Mouse (Mus musculus) intestine, embryonic 15.5 days (tissue): ENCODE measurements around the gene Cacna1c. TPM values are rescaled to one million over a fixed set of nuclear protein-coding genes. Genes with fewer than 3 reads are reported as not detected.

Experiments used
- ATAC-seq: fragments of 200-750 bp; cut with Nextera tagmentation; 2 replicates; pipeline ENCODE4 v1.8.0; 2017; ENCODE audit warnings: moderate TSS enrichment, moderate library complexity
- H3K27ac ChIP-seq: fragments of 300-500 bp; sonication (generic); 2 replicates; pipeline ENCODE4 v1.5.1; 2015; ENCODE audit warnings: mild to moderate bottlenecking, inconsistent platforms
- H3K27me3 ChIP-seq: fragments of 300-500 bp; sonication (generic); replicated peaks from 2 replicates; pipeline ENCODE4 v1.6.1; 2015; ENCODE audit warnings: inconsistent platforms
- H3K36me3 ChIP-seq: fragments of 300-500 bp; sonication (generic); 2 replicates; pipeline ENCODE4 v1.6.1; 2015; ENCODE audit warnings: inconsistent platforms
- H3K4me1 ChIP-seq: fragments of 300-500 bp; sonication (generic); replicated peaks from 2 replicates; pipeline ENCODE4 v1.6.1; 2015; ENCODE audit warnings: inconsistent platforms
- H3K4me2 ChIP-seq: fragments of 300-500 bp; sonication (generic); replicated peaks from 2 replicates; pipeline ENCODE4 v1.6.1; 2015; ENCODE audit warnings: mild to moderate bottlenecking, inconsistent platforms
- H3K4me3 ChIP-seq: fragments of 300-500 bp; sonication (generic); replicated peaks from 2 replicates; pipeline ENCODE4 v1.5.1; 2015; ENCODE audit warnings: inconsistent platforms
- H3K9ac ChIP-seq: fragments of 300-500 bp; sonication (generic); 2 replicates; pipeline ENCODE4 v1.6.1; 2015; ENCODE audit warnings: inconsistent platforms
- H3K9me3 ChIP-seq: fragments of 300-500 bp; sonication (generic); 2 replicates; pipeline ENCODE4 v1.6.1; 2016; ENCODE audit warnings: inconsistent platforms
- WGBS: fragments of 180-500 bp; shearing (Covaris S2); methylation state at CpG from one replicate; pipeline ENCODE4 v1.1.7; 2015; 5-methylcytosine and 5-hydroxymethylcytosine counted together
- polyA plus RNA-seq: library from polyadenylated mRNA; unstranded; fragments of >200 nt; fragmentation: Nextera tagmentation; extraction: Ambion mirVana; gene quantifications from 2 replicates; pipeline ENCODE4 v1.2.1, GENCODE M21; 2015

Cacna1c gene
- polyA plus RNA-seq, 1 experiment from 2014 or later: 3.0 TPM

DNA sequence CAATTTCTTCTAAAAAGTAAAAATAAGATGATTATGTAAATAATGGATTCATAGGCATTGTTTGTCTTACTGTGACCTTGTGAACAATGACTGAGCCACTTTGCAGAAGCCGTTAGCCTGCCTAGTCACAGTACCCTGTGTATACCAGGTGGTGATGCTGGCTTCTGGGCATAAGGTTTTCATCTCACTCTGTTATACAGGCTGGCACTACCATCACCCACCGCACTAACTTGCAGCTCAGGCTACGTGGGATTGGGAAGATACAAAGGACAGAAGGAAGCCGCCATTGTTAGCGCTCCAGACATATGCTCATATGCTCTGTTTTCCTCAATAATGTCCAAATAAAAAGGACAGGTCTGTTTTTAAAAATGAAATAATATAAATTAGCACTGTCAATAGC lies 440.4 kb downstream of the Cacna1c start:
- Histone ChIP-seq H3K4me2 (no peak overlapping the region), H3K4me1 (no peaks in the 10 kb centered on the region), H3K9ac (no peak overlapping the region), H3K36me3 (no peaks in the 10 kb centered on the region), H3K27ac (no peak overlapping the region), H3K4me3 (no peak overlapping the region), H3K9me3 (no peaks in the 10 kb centered on the region), H3K27me3 (no peaks in the 10 kb centered on the region)
- no peak for ATAC-seq
- WGBS: 93% methylated on average over 5 of the region's 5 CpGs

DNA sequence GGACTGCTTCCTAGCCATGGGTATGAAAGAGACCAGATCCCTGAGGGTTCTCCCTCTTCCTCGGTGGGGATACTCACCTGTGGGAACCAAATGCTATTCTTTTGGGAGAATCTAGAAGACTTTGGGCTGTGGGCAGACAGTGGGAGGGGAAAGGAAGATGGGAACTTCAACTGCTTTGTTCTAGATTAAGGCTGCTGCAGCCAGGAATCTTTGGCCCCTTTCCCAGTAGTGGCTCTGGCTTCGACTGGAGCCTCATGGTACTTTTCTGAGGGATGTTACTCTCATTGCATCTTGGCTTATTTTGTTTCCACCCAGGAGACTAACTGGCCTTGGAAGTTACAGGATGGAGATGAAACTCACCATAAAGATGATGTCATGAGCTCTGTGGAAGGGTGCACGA lies 441.8 kb downstream of the Cacna1c start:
- Histone ChIP-seq H3K27me3 (no peaks in the 10 kb centered on the region), H3K4me3 (no peak overlapping the region), H3K36me3 (no peaks in the 10 kb centered on the region), H3K4me1 (no peaks in the 10 kb centered on the region), H3K27ac (no peak overlapping the region), H3K9me3 (no peaks in the 10 kb centered on the region), H3K9ac (no peak overlapping the region), H3K4me2 (no peak overlapping the region)
- ATAC-seq: no peak
- 57% methylated on average over 3 of the region's 3 CpGs for WGBS

DNA sequence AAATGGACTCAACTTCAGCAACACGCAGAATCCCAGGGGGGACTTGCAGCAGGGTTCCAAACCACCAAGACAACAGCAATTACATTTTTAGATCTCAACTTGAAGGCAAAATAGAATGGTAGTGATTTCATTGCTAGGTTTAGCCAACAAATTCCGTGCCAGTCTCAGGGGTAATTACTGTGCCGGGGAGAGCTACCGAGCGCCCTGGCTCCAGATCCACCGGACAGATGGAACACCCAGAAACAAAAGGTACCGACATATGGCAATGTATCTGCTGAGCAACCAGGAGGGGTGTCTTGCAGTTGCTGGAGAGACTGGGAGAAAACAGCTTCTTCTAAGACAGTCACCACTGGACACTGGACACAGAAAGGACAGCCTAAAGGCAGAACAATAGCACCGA lies 442.4 kb downstream of the Cacna1c start:
- Histone ChIP-seq H3K4me3 (no peak overlapping the region), H3K4me2 (no peak overlapping the region), H3K36me3 (no peaks in the 10 kb centered on the region), H3K27me3 (no peaks in the 10 kb centered on the region), H3K4me1 (no peaks in the 10 kb centered on the region), H3K9ac (no peak overlapping the region), H3K9me3 (no peaks in the 10 kb centered on the region), H3K27ac (no peak overlapping the region)
- WGBS: 90% methylated on average over 8 of the region's 8 CpGs
- ATAC-seq: no peak

DNA sequence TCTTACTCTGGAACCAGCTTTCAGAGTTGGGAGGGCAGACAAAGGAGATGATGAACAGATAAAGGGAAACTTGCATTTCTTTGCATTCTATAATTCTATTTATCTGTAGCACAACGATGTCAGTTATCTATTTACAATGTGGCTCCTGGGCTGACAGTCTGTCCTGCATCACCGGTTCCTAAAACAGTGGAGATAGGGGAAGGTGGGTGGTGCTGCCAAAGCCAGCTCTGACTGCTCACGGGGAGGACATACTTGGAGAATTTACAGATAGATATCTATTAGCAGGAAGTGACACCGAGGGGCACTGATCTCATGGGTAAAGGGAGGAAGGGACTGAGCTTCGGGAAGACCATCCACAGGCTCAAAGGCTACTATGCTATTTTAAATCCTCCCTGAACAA lies 443.2 kb downstream of the Cacna1c start:
- no peaks in the 10 kb centered on the region for H3K9me3 ChIP-seq
- H3K36me3 ChIP-seq: no peaks in the 10 kb centered on the region
- H3K27me3 ChIP-seq: no peaks in the 10 kb centered on the region
- no peak overlapping the region for H3K4me3 ChIP-seq
- WGBS: 52% methylated on average over 5 of the region's 5 CpGs
- no peaks in the 10 kb centered on the region for H3K4me1 ChIP-seq
- H3K4me2 ChIP-seq: no peak overlapping the region
- H3K27ac ChIP-seq: no peak overlapping the region
- no peak for ATAC-seq
- H3K9ac ChIP-seq: no peak overlapping the region

DNA sequence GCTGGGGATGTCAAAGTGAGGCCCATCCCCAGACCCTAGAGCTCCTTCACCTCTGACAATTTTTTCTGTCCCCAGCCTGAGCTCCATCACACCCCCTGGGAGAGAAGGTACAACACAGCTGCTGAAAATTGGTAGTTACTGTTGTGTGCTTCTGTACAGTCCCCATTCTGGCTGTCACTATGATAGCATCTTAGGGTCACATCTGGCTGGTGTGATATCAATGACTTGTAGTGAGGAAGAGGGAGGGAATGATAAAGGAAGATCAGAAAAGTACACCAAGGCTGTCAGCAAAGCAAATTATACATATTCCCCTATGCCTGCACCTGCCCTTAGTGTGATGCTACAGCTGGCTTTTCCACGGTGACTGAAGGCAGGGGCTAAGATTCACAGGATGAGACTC lies 446.9 kb downstream of the Cacna1c start:
- Histone ChIP-seq H3K9me3 (no peaks in the 10 kb centered on the region), H3K27ac (no peak overlapping the region), H3K4me3 (no peak overlapping the region), H3K36me3 (no peaks in the 10 kb centered on the region), H3K4me1 (no peaks in the 10 kb centered on the region), H3K4me2 (no peak overlapping the region), H3K9ac (no peak overlapping the region), H3K27me3 (no peaks in the 10 kb centered on the region)
- ATAC-seq: no peak
- WGBS: 90% methylated on average over 1 of the region's 1 CpGs

DNA sequence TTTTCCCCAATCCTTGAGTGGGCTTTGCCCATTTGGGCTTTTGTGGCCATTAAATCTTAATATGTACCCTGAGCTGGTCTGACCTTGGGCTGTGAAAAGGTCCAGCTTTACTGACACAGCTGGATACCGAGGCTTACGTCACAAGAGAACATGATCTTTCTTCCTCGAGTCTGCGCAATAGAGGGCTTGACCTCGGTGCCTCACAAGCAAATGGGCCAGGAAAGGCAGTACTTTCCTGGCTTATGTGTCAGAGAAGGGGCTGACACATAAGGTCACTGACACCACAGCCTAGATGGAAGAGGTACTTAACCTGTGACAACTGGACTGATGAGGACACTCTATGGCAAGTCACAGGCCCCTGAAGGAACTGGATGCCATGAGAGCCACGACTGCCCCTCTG lies 453.5 kb downstream of the Cacna1c start:
- Histone ChIP-seq H3K4me3 (no peak overlapping the region), H3K4me1 (no peaks in the 10 kb centered on the region), H3K4me2 (no peak overlapping the region), H3K27me3 (no peaks in the 10 kb centered on the region), H3K9me3 (no peaks in the 10 kb centered on the region), H3K36me3 (no peaks in the 10 kb centered on the region), H3K9ac (no peak overlapping the region), H3K27ac (no peak overlapping the region)
- ATAC-seq: no peak
- 78% methylated on average over 6 of the region's 6 CpGs for WGBS

DNA sequence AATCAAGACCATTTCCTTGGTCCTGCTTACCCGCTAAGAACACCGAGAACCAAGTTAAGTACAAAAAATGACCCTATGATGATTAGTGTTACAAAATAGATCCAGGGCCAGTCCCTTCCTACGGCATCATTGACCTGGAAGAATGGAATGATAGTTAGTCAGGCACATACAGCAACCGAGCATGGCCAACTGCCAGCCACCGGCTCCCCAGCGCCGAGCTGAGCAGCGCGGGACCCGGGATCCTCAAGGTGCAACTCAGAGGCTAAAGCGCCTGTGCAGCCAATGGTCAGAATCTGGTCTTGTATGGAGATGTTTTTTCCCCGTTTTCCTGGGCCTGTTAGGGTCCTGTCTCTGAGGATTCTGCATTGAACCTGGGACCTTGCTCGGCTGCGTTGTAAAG lies 454.4 kb downstream of the Cacna1c start:
- H3K27ac ChIP-seq: no peak overlapping the region
- H3K4me2 ChIP-seq: no peak overlapping the region
- H3K4me3 ChIP-seq: no peak overlapping the region
- no peaks in the 10 kb centered on the region for H3K27me3 ChIP-seq
- 91% methylated on average over 14 of the region's 14 CpGs for WGBS
- no peak for ATAC-seq
- H3K36me3 ChIP-seq: no peaks in the 10 kb centered on the region
- H3K9me3 ChIP-seq: no peaks in the 10 kb centered on the region
- H3K9ac ChIP-seq: no peak overlapping the region
- H3K4me1 ChIP-seq: no peaks in the 10 kb centered on the region

DNA sequence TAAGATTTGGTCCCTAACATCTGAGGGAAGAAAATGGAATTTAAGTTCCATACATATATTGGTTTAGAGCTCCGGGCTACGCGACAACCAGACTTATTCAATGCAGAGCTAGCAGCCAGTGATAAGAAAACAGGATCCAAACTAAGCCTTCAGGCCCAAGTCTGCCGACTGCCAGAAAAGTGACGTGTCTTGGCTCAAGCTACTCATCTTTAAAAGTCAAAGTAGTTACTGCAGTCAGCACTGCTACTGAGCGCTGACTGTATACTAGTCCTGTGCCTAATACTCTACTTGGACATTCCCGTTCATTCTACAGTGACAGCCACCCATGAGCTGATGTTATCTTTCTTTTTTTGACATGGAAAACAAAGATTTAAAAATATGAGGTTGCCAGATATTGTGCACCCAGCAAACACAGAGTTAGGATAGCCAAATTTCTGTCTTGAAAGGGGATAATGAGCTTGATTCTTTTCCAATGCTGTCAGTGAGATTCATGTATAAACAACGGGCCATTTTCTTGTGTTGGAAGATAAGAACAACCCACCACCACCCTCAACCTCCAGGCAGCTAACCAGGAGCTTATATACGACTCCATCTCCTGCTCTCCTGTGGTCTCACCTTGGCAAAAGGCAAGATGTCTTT lies 456.1 kb downstream of the Cacna1c start:
- no peak overlapping the region for H3K27ac ChIP-seq
- no peak for ATAC-seq
- WGBS: 80% methylated on average over 9 of the region's 9 CpGs
- no peaks in the 10 kb centered on the region for H3K27me3 ChIP-seq
- H3K4me2 ChIP-seq: no peak overlapping the region
- H3K4me1 ChIP-seq: no peaks in the 10 kb centered on the region
- H3K4me3 ChIP-seq: no peak overlapping the region
- no peaks in the 10 kb centered on the region for H3K36me3 ChIP-seq
- H3K9ac ChIP-seq: no peak overlapping the region
- no peaks in the 10 kb centered on the region for H3K9me3 ChIP-seq

DNA sequence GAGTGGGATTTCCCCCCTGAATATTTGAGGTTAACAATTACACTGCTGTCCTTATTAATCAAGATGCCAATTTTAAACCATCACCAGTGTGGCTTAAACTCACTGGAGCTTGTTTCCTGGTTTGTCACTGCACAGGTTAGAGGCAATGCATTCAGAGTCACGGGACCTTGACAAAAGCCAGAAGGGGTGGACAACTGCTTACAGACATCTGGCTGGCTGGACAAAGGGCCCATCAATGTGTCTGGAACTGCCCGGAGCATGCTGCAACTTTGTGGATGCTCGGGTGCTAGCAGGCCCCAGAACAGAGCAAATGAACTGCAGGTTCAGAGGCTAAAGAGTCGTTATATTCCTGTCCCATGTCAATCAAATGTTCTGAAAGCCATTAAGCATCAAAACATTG lies 456.9 kb downstream of the Cacna1c start:
- no peak overlapping the region for H3K4me2 ChIP-seq
- H3K4me3 ChIP-seq: no peak overlapping the region
- no peaks in the 10 kb centered on the region for H3K9me3 ChIP-seq
- WGBS: 55% methylated on average over 4 of the region's 4 CpGs
- no peaks in the 10 kb centered on the region for H3K27me3 ChIP-seq
- no peak overlapping the region for H3K27ac ChIP-seq
- ATAC-seq: no peak
- no peak overlapping the region for H3K9ac ChIP-seq
- no peaks in the 10 kb centered on the region for H3K4me1 ChIP-seq
- no peaks in the 10 kb centered on the region for H3K36me3 ChIP-seq

DNA sequence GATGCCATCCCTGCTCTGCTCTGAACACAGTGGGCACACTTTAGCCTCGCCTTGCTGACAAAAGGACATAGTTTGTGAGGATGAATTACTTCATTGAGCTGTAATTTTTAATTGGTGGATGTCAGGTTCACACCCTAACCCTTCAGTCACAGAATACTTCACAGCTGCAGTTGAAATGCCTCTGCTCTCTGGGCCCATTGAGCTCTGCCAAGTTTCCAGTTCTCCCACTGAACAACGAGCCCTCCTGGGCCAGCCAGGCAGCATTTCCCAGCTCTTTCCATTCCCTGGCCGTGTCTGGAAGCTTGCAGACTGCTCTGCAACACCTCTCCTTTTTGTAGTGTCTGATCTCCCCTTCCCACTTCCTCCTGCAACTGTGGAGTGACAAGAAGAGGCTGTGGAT lies 457.6 kb downstream of the Cacna1c start:
- no peak overlapping the region for H3K4me2 ChIP-seq
- ATAC-seq: no peak

DNA sequence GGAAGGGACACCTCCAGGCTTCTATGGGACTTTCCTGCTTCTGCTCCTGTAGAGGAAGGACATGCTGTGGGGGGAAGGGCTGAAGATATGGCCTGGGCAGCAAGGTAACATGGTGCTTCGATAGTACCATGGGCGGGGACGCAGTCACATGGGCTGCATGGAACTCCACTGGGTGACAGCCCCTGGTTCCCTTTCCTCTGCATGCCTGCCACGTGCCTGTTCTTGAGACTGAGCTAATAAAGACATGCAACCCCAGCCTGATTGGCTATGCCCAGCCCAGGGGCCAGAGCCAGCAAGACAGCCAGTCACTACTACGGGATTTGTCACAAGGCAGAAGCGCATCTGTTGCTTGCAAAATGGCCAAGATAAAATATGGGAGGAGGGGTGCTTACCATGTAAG lies 459.1 kb downstream of the Cacna1c start:
- H3K4me3 ChIP-seq: no peak overlapping the region
- no peaks in the 10 kb centered on the region for H3K4me1 ChIP-seq
- no peak overlapping the region for H3K4me2 ChIP-seq
- 72% methylated on average over 6 of the region's 6 CpGs for WGBS
- ATAC-seq: peak; percentile 47; the same call in 1 of the 2 replicates
- H3K9ac ChIP-seq: no peak overlapping the region
- H3K9me3 ChIP-seq: no peaks in the 10 kb centered on the region
- no peak overlapping the region for H3K27ac ChIP-seq
- H3K36me3 ChIP-seq: no peaks in the 10 kb centered on the region
- no peaks in the 10 kb centered on the region for H3K27me3 ChIP-seq

More for the DNA sequence above, 457.6 kb downstream of the Cacna1c start:
- H3K9me3 ChIP-seq: no peaks in the 10 kb centered on the region
- H3K27ac ChIP-seq: no peak overlapping the region
- H3K9ac ChIP-seq: no peak overlapping the region
- no peaks in the 10 kb centered on the region for H3K4me1 ChIP-seq
- H3K36me3 ChIP-seq: no peaks in the 10 kb centered on the region
- no peak overlapping the region for H3K4me3 ChIP-seq
- WGBS: 53% methylated on average over 3 of the region's 3 CpGs
- no peaks in the 10 kb centered on the region for H3K27me3 ChIP-seq

DNA sequence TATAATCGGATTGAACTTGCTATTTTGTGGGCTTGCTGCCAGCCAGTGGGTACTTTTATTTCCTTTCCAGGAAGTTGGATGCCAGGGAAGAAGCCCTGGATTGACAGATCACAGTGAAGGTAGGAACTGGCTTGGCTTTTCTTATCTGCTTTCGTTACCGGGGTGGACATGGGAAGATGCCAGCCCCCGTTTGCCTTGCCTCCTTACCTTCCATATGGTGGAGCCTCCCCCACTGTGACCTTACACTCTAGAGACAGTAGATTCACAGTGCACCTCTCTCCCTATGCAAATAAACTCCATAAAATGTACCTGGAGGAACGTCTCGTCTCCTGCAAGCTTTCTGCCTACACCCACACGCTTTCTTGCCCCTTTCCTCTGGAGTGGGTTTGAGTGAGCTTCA lies 459.7 kb downstream of the Cacna1c start:
- Histone ChIP-seq H3K9me3 (no peaks in the 10 kb centered on the region), H3K4me2 (no peak overlapping the region), H3K27me3 (no peaks in the 10 kb centered on the region), H3K9ac (no peak overlapping the region), H3K36me3 (no peaks in the 10 kb centered on the region), H3K4me3 (no peak overlapping the region), H3K4me1 (no peaks in the 10 kb centered on the region), H3K27ac (no peak overlapping the region)
- no peak for ATAC-seq
- 71% methylated on average over 7 of the region's 7 CpGs for WGBS

DNA sequence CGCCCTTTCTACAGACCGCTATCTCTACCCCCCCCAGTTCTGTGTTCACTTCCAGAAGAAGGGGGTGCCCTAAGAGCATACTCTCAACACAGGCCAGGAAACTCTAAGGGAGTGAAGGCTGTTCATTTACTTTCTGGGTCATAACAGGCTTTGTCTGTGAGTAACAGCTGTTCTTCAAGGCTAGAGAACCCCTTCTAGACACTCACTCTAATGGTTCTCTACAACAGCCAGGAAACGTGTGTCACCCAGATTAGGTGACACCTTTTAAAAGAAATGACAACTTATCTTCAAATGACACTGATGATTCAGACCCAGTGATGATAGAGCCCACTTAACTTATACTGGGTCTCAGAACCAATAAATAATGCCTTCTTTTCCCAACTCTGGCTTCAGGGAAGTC lies 461.1 kb downstream of the Cacna1c start:
- no peak overlapping the region for H3K9ac ChIP-seq
- H3K9me3 ChIP-seq: no peaks in the 10 kb centered on the region
- no peak for ATAC-seq
- H3K27ac ChIP-seq: no peak overlapping the region
- no peak overlapping the region for H3K4me3 ChIP-seq
- H3K36me3 ChIP-seq: no peaks in the 10 kb centered on the region
- no peaks in the 10 kb centered on the region for H3K4me1 ChIP-seq
- H3K27me3 ChIP-seq: no peaks in the 10 kb centered on the region
- H3K4me2 ChIP-seq: no peak overlapping the region
- 89% methylated on average over 3 of the region's 3 CpGs for WGBS
